Mouse (Mus musculus): Measurements from ENCODE around the gene Tjp2. TPM values are rescaled to one million over a fixed set of nuclear protein-coding genes. Genes with fewer than 3 reads are reported as not detected.

Gene Tjp2
- 41.2 and 41.7 TPM in 2 replicates for polyA plus RNA-seq (2015; fragmentation: Nextera tagmentation; extraction: Ambion mirVana)

DNA sequence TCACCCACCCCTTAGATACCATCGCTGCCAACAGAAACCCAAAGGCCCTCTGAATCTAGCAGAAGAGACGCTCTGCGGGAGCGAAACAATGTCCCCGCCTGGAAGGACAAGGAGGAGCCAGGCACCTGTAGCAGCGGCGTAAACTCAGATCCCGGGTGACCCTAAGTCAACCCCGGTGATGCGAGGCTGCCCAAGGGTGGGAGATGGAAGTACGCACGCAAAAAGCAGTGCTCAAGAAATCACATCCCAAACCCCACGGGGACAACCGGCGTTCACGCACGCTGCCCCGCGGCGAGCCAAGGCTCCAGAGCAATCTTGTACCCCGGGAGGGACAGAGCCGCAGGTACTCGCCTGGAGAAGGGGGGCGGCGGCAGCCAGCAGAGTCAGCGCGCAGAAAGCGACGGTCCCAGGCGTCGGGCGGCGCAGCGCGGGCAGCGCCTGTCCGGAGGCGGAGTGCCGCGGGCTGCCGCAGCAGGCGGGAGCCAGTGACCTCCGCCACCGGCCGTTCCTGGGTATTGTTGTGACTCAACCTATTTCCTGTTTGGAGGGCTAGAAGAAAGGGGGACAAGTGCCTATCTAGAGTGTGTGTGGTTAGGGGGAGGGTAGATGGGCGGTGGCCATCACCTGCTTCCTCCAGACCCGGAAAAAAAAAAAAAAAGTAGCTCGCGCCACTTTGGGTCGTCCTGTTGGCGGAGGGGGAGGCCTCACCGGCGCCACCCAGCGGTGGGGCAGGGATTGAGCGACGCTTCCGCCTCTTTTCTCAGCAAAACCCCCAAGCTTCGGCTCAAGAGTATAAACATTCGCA, at the start of gene Tjp2:
Gene Tjp2, minus strand, starts transcription at position 531 of the 805 bp plus-strand sequence.
- peak within 1 kb of the TSS; percentile 60 for H3K4me3 ChIP-seq (replicated peaks)
- peak; percentile 82 for ATAC-seq
- no peaks in the 10 kb centered on the region for H3K4me1 ChIP-seq (replicated peaks)
- peaks cover 5% of the 10 kb centered on the region for H3K27me3 ChIP-seq (replicated peaks)
- H3K36me3 ChIP-seq = no peaks in the 10 kb centered on the region
- under 1% methylated on average over 59 of the region's 59 CpGs for WGBS
- H3K4me2 ChIP-seq (replicated peaks) = peak within 1 kb of the TSS; percentile 84
- peak within 1 kb of the TSS; percentile 77 for H3K9ac ChIP-seq
- H3K27ac ChIP-seq = peak within 1 kb of the TSS; percentile 97
- no peaks in the 10 kb centered on the region for H3K9me3 ChIP-seq

GRCm38 (mm10) chr19:24274281-24274680, 49.5 kb upstream of the Tjp2 start:
- no peak for ATAC-seq
- peaks cover 7% of the 10 kb centered on the region; the same call in 1 of the 2 replicates for H3K4me1 ChIP-seq (replicated peaks)

GRCm38 (mm10) chr19:24271746-24272426, 47.1 kb upstream of the Tjp2 start:
- ATAC-seq = peak; percentile 95
- Histone ChIP-seq H3K27ac (peak overlapping the region; percentile 58; the same call in 1 of the 2 replicates), H3K36me3 (no peaks in the 10 kb centered on the region), H3K9me3 (no peaks in the 10 kb centered on the region), H3K4me3 (replicated peaks) (no peak overlapping the region), H3K27me3 (replicated peaks) (no peaks in the 10 kb centered on the region), H3K4me2 (replicated peaks) (peak overlapping the region; percentile 40), H3K4me1 (replicated peaks) (peaks cover 4% of the 10 kb centered on the region; the same call in 1 of the 2 replicates), H3K9ac (no peak overlapping the region)
- 41% methylated on average over 16 of the region's 16 CpGs for WGBS

More at GRCm38 (mm10) chr19:24274281-24274680, 49.5 kb upstream of the Tjp2 start:
- no peak overlapping the region for H3K9ac ChIP-seq
- H3K4me3 ChIP-seq (replicated peaks) = no peak overlapping the region
- no peaks in the 10 kb centered on the region for H3K9me3 ChIP-seq
- 77% methylated on average over 3 of the region's 3 CpGs for WGBS
- no peak overlapping the region for H3K27ac ChIP-seq
- no peaks in the 10 kb centered on the region for H3K36me3 ChIP-seq
- H3K27me3 ChIP-seq (replicated peaks) = no peaks in the 10 kb centered on the region
- H3K4me2 ChIP-seq (replicated peaks) = no peak overlapping the region

DNA sequence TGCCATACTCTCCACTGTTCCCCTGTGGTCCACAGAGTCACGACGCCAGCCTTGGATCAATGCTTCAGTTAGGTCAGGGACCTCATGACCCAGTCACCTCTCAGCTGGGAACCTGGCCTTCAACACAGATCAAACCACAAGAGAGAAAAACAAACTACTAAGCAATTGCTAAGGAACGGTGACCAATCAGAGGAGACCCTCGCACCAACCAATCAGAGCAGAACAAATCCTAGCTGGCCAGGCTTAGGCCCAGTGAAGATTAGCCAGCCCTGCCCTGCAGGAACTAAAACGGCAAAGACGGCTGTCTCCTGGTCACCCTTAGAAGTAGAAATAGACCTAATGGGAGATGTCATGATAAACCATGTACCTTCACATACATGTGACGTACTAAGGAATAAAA, 46.5 kb upstream of the Tjp2 start:
- peak overlapping the region; percentile 58 for H3K27ac ChIP-seq
- H3K27me3 ChIP-seq (replicated peaks) = no peaks in the 10 kb centered on the region
- ATAC-seq = peak; percentile 88
- peaks cover 4% of the 10 kb centered on the region; the same call in 1 of the 2 replicates for H3K4me1 ChIP-seq (replicated peaks)
- H3K4me3 ChIP-seq (replicated peaks) = no peak overlapping the region
- H3K36me3 ChIP-seq = no peaks in the 10 kb centered on the region
- H3K4me2 ChIP-seq (replicated peaks) = peak overlapping the region; percentile 40
- WGBS = 36% methylated on average over 7 of the region's 7 CpGs
- no peaks in the 10 kb centered on the region for H3K9me3 ChIP-seq
- no peak overlapping the region for H3K9ac ChIP-seq

DNA sequence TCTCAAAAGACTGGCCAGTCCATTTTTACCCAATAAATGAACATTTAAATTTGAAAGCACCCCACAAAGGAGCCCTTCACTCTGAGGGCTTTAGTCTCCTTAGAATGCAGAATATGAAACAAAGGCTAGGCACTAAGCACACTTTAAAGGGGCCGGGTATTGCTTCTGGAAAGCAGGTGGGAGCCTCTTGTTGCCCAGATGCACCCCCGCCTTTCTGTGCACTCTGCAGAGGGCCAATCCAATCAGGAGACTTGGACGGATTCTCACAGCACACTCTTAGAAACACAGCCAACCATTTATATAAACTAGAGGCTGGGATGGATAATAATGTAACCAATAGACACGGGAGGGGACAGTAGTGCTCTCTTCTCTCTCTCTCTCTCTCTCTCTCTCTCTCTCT, 43.7 kb upstream of the Tjp2 start:
- no peaks in the 10 kb centered on the region for H3K9me3 ChIP-seq
- H3K4me3 ChIP-seq (replicated peaks) = no peak overlapping the region
- peaks cover 4% of the 10 kb centered on the region; the same call in 1 of the 2 replicates for H3K4me1 ChIP-seq (replicated peaks)
- 51% methylated on average over 4 of the region's 4 CpGs for WGBS
- H3K9ac ChIP-seq = no peak overlapping the region
- no peak overlapping the region for H3K4me2 ChIP-seq (replicated peaks)
- no peak overlapping the region for H3K27ac ChIP-seq
- no peak for ATAC-seq
- no peaks in the 10 kb centered on the region for H3K36me3 ChIP-seq
- no peaks in the 10 kb centered on the region for H3K27me3 ChIP-seq (replicated peaks)

- Histone ChIP-seq H3K9me3 (no peaks in the 10 kb centered on the region), H3K27me3 (replicated peaks) (no peaks in the 10 kb centered on the region), H3K27ac (peak overlapping the region; percentile 86), H3K4me1 (replicated peaks) (peaks cover 4% of the 10 kb centered on the region; the same call in 1 of the 2 replicates), H3K4me3 (replicated peaks) (no peak overlapping the region), H3K36me3 (no peaks in the 10 kb centered on the region; the same call in 1 of the 2 replicates), H3K4me2 (replicated peaks) (peak overlapping the region; percentile 23; the same call in 1 of the 2 replicates), H3K9ac (no peak overlapping the region)
- 58% methylated on average over 7 of the region's 7 CpGs for WGBS
- ATAC-seq = peak; percentile 90
Measured at GRCm38 (mm10) chr19:24266046-24266830, 41.4 kb upstream of the Tjp2 start.

DNA sequence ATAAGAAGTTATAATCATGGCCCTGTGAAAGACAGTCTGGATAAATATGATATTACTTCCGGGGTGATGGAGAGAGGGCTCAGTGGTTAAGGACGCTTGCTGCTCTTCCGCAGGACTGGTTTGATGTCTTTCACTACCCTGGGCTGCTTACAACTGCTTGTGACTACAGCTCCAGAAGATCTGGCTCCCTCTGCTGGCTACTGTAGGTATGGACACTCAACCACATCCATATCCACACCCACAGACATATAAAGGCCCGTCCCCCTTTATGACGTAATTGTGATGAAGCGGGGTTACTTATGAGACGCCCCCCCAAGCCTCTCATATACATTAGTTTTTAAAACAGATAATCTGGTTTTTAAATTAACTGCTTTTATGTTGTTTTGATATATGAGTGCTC, 40.2 kb upstream of the Tjp2 start:
- 45% methylated on average over 7 of the region's 7 CpGs for WGBS

GRCm38 (mm10) chr19:24262736-24263135, 37.9 kb upstream of the Tjp2 start:
- Histone ChIP-seq H3K27ac (no peak overlapping the region), H3K4me3 (replicated peaks) (no peak overlapping the region), H3K9me3 (no peaks in the 10 kb centered on the region), H3K4me1 (replicated peaks) (no peaks in the 10 kb centered on the region), H3K4me2 (replicated peaks) (no peak overlapping the region), H3K9ac (no peak overlapping the region), H3K36me3 (no peaks in the 10 kb centered on the region; the same call in 1 of the 2 replicates), H3K27me3 (replicated peaks) (no peaks in the 10 kb centered on the region)
- ATAC-seq = no peak
- 93% methylated on average over 14 of the region's 14 CpGs for WGBS

More for the DNA sequence above, 40.2 kb upstream of the Tjp2 start:
- Histone ChIP-seq H3K27me3 (replicated peaks) (no peaks in the 10 kb centered on the region), H3K4me1 (replicated peaks) (no peaks in the 10 kb centered on the region), H3K27ac (no peak overlapping the region), H3K9me3 (no peaks in the 10 kb centered on the region), H3K9ac (no peak overlapping the region), H3K36me3 (no peaks in the 10 kb centered on the region; the same call in 1 of the 2 replicates), H3K4me2 (replicated peaks) (no peak overlapping the region), H3K4me3 (replicated peaks) (no peak overlapping the region)
- peak; percentile 72 for ATAC-seq

GRCm38 (mm10) chr19:24259390-24260351, 34.8 kb upstream of the Tjp2 start:
- H3K4me2 ChIP-seq (replicated peaks) = no peak overlapping the region
- H3K9ac ChIP-seq = no peak overlapping the region
- no peak overlapping the region for H3K4me3 ChIP-seq (replicated peaks)
- no peak for ATAC-seq
- no peaks in the 10 kb centered on the region; the same call in 1 of the 2 replicates for H3K36me3 ChIP-seq
- 79% methylated on average over 12 of the region's 12 CpGs for WGBS
- H3K27ac ChIP-seq = no peak overlapping the region; the same call in 1 of the 2 replicates
- H3K4me1 ChIP-seq (replicated peaks) = no peaks in the 10 kb centered on the region
- H3K9me3 ChIP-seq = no peaks in the 10 kb centered on the region
- no peaks in the 10 kb centered on the region for H3K27me3 ChIP-seq (replicated peaks)

DNA sequence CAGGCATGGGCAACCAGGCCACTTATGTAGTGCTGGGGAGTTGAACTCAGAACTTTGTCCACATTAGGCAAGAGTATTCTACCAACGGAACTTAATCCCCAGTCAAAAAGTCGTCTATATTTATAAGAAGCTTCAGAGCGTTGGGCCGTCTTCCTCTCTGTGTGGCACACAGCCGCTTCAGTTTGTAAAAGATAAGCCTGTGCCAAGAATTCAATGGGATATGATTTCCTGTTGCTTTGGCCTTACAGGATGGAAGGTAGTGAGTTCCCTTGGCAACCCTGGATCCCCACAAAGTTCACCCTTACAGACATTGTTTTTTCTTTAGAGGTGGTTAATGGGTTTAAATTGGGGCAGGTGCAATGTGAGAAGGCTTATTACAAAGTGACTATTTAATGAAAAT, 33.5 kb upstream of the Tjp2 start:
- no peak overlapping the region for H3K4me3 ChIP-seq (replicated peaks)
- 59% methylated on average over 5 of the region's 5 CpGs for whole genome bisulfite sequencing
- H3K27ac ChIP-seq = no peak overlapping the region
- no peaks in the 10 kb centered on the region for H3K9me3 ChIP-seq
- no peaks in the 10 kb centered on the region for H3K27me3 ChIP-seq (replicated peaks)
- no peak for ATAC-seq
- H3K36me3 ChIP-seq = no peaks in the 10 kb centered on the region; the same call in 1 of the 2 replicates
- H3K4me2 ChIP-seq (replicated peaks) = no peak overlapping the region
- H3K4me1 ChIP-seq (replicated peaks) = no peaks in the 10 kb centered on the region
- no peak overlapping the region for H3K9ac ChIP-seq

DNA sequence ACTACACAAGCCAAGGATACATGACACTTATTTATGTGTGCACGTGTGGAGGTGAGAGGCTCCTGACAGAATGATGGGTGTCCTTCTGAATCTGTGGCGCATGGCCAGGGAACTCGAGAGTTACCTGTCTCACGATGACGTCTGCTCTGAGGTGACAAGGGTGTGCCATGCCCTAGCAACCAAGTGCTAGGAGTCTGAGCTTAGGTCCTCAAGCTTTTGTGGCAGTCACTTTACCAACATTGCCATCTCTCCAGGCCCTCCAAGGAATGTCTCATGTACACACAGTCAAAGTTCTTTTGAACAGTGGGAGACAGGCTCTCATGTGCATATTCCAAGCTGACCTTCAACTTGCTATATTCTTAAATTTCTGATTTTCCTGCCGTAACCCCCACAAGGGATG, 33.1 kb upstream of the Tjp2 start:
- Histone ChIP-seq H3K9ac (no peak overlapping the region), H3K36me3 (no peaks in the 10 kb centered on the region; the same call in 1 of the 2 replicates), H3K4me2 (replicated peaks) (no peak overlapping the region), H3K4me1 (replicated peaks) (no peaks in the 10 kb centered on the region), H3K9me3 (no peaks in the 10 kb centered on the region), H3K27ac (no peak overlapping the region), H3K27me3 (replicated peaks) (no peaks in the 10 kb centered on the region), H3K4me3 (replicated peaks) (no peak overlapping the region)
- 87% methylated on average over 6 of the region's 6 CpGs for WGBS
- no peak for ATAC-seq
